Mouse (Mus musculus) MEL (cell line): ENCODE measurements at regions not wholly inside any gene's neighbourhood (a gene's known extent, or its start where the extent isn't known, plus 50 kb on each side); places are given as distances from the start of the nearest gene placed in this dataset.

Experiments
- DNase-seq: peaks from one replicate; pipeline ENCODE4 v3.0.0; 2011; ENCODE audit warnings: low read depth, low spot score
- H3K27ac ChIP-seq: 2 replicates; pipeline ENCODE4 v1.5.1; 2012; ENCODE audit warnings: low read depth, mild to moderate bottlenecking, control low read depth, low read length, moderate library complexity; ENCODE audit not compliant: control insufficient read depth
- H3K27me3 ChIP-seq, 2 experiments: fragments of 150-350 bp in 1 of 2; sonication (generic) in 1 of 2; 2 replicates each; pipeline ENCODE4 v1.6.1; 2012; ENCODE audit warnings: low read length in 2 of 2, mild to moderate bottlenecking in 2 of 2, improper control_type of control experiment in 1 of 2, moderate library complexity in 1 of 2; ENCODE audit not compliant: insufficient read depth in 2 of 2, control insufficient read depth in 1 of 2
- H3K36me3 ChIP-seq, 2 experiments: 2 replicates each; pipeline ENCODE4 v1.6.1; 2012 to 2014; ENCODE audit warnings: low read length in 2 of 2, improper control_type of control experiment in 1 of 2, inconsistent platforms in 1 of 2, mild to moderate bottlenecking in 1 of 2; ENCODE audit not compliant: insufficient read depth in 2 of 2, control insufficient read depth in 1 of 2
- H3K4me1 ChIP-seq, 2 experiments: fragments of 150-350 bp in 1 of 2; sonication (generic) in 1 of 2; 2 replicates each; pipeline ENCODE4 v1.6.1; 2012; ENCODE audit warnings: low read length in 2 of 2, improper control_type of control experiment in 1 of 2, mild to moderate bottlenecking in 1 of 2; ENCODE audit not compliant: insufficient read depth in 2 of 2, control insufficient read depth in 1 of 2
- H3K4me3 ChIP-seq, 2 experiments: fragments of 150-350 bp in 1 of 2; sonication (generic) in 1 of 2; 2 replicates each; pipeline ENCODE4 v1.5.1; 2012; ENCODE audit warnings: low read depth in 2 of 2, low read length in 2 of 2, mild to moderate bottlenecking in 2 of 2, moderate library complexity in 2 of 2, control low read depth in 1 of 2, improper control_type of control experiment in 1 of 2; ENCODE audit not compliant: control insufficient read depth in 1 of 2, insufficient read depth in 1 of 2
- H3K79me2 ChIP-seq: 2 replicates; pipeline ENCODE4 v1.6.1; 2012; ENCODE audit warnings: mild to moderate bottlenecking, low read length, moderate library complexity; ENCODE audit not compliant: control insufficient read depth, poor library complexity, insufficient read depth
- H3K9ac ChIP-seq: 2 replicates; pipeline ENCODE4 v1.6.1; 2012; ENCODE audit warnings: low read depth, mild to moderate bottlenecking, control low read depth, low read length, moderate library complexity; ENCODE audit not compliant: control insufficient read depth, poor library complexity, severe bottlenecking
- H3K9me3 ChIP-seq: fragments of 150-350 bp; sonication (generic); replicated peaks from 2 replicates; pipeline ENCODE4 v1.6.1; 2012; ENCODE audit warnings: mild to moderate bottlenecking, low read length, improper control_type of control experiment, moderate library complexity; ENCODE audit not compliant: insufficient read depth
- BHLHE40 ChIP-seq: IDR thresholded peaks from 2 replicates; pipeline ENCODE4 v1.6.1; 2012; ENCODE audit warnings: low read depth, mild to moderate bottlenecking, inconsistent platforms, low read length, improper control_type of control experiment, borderline replicate concordance
- CHD2 ChIP-seq: IDR thresholded peaks from 2 replicates; pipeline ENCODE4 v1.6.1; 2011; ENCODE audit warnings: low read length, improper control_type of control experiment
- ELF1 ChIP-seq: IDR thresholded peaks from 2 replicates; pipeline ENCODE4 v1.6.1; 2014; ENCODE audit warnings: low read depth, mild to moderate bottlenecking, inconsistent platforms, low read length, improper control_type of control experiment, moderate library complexity
- EP300 ChIP-seq, 2 experiments: IDR thresholded peaks; 2 replicates each; pipeline ENCODE4 v1.6.1; 2011; ENCODE audit warnings: improper control_type of control experiment in 2 of 2, low read length in 2 of 2, low read depth in 1 of 2, mild to moderate bottlenecking in 1 of 2
- ETS1 ChIP-seq: IDR thresholded peaks from 2 replicates; pipeline ENCODE4 v1.6.1; 2012; ENCODE audit warnings: low read depth, mild to moderate bottlenecking, inconsistent platforms, low read length, improper control_type of control experiment, moderate library complexity
- HCFC1 ChIP-seq: IDR thresholded peaks from 2 replicates; pipeline ENCODE4 v1.6.1; 2012; ENCODE audit warnings: low read depth, mild to moderate bottlenecking, inconsistent platforms, low read length, improper control_type of control experiment, moderate library complexity
- MAX ChIP-seq: IDR thresholded peaks from 2 replicates; pipeline ENCODE4 v1.6.1; 2011; ENCODE audit warnings: low read length, improper control_type of control experiment
- MXI1 ChIP-seq: IDR thresholded peaks from 2 replicates; pipeline ENCODE4 v1.6.1; 2011; ENCODE audit warnings: mild to moderate bottlenecking, low read depth, low read length, improper control_type of control experiment
- MYC ChIP-seq: IDR thresholded peaks from 2 replicates; pipeline ENCODE4 v1.6.1; 2011; ENCODE audit warnings: low read depth, mild to moderate bottlenecking, low read length, improper control_type of control experiment, moderate library complexity
- NELFE ChIP-seq: IDR thresholded peaks from 2 replicates; pipeline ENCODE4 v1.6.1; 2011; ENCODE audit warnings: low read depth, low read length, improper control_type of control experiment
- NRF1 ChIP-seq: IDR thresholded peaks from 2 replicates; pipeline ENCODE4 v1.6.1; 2014; ENCODE audit warnings: low read depth, mild to moderate bottlenecking, inconsistent platforms, low read length, improper control_type of control experiment, moderate library complexity; ENCODE audit not compliant: poor library complexity, insufficient read depth, severe bottlenecking
- POLR2AphosphoS2 ChIP-seq: IDR thresholded peaks from 2 replicates; pipeline ENCODE4 v1.6.1; 2011; ENCODE audit warnings: low read length, improper control_type of control experiment
- POLR2AphosphoS5 ChIP-seq: IDR thresholded peaks from 2 replicates; pipeline ENCODE4 v1.6.1; 2012; ENCODE audit warnings: low read depth, borderline replicate concordance, mild to moderate bottlenecking, inconsistent platforms, low read length, moderate library complexity, mixed read lengths
- RCOR1 ChIP-seq: IDR thresholded peaks from 2 replicates; pipeline ENCODE4 v1.6.1; 2012; ENCODE audit warnings: low read depth, mild to moderate bottlenecking, inconsistent platforms, low read length, improper control_type of control experiment
- SIN3A ChIP-seq: IDR thresholded peaks from 2 replicates; pipeline ENCODE4 v1.6.1; 2012; ENCODE audit warnings: low read length, improper control_type of control experiment, inconsistent platforms
- SMC3 ChIP-seq: IDR thresholded peaks from 2 replicates; pipeline ENCODE4 v1.6.1; 2011; ENCODE audit warnings: low read depth, low read length, improper control_type of control experiment
- TAL1 ChIP-seq: IDR thresholded peaks from 2 replicates; pipeline ENCODE4 v1.6.1; 2012; ENCODE audit warnings: mild to moderate bottlenecking, inconsistent platforms, low read length, moderate library complexity, mixed read lengths
- TBP ChIP-seq: IDR thresholded peaks from 2 replicates; pipeline ENCODE4 v1.8.0; 2011; ENCODE audit warnings: low read depth, low read length, improper control_type of control experiment
- USF1 ChIP-seq: IDR thresholded peaks from 2 replicates; pipeline ENCODE4 v1.6.1; 2014; ENCODE audit warnings: low read depth, mild to moderate bottlenecking, inconsistent platforms, low read length, improper control_type of control experiment, moderate library complexity
- USF2 ChIP-seq, 2 experiments: IDR thresholded peaks; 2 replicates each; pipeline ENCODE4 v1.6.1; 2011 to 2012; ENCODE audit warnings: improper control_type of control experiment in 2 of 2, low read length in 2 of 2, borderline replicate concordance in 1 of 2, inconsistent platforms in 1 of 2, low read depth in 1 of 2, mild to moderate bottlenecking in 1 of 2; ENCODE audit not compliant: insufficient read depth in 1 of 2
- ZC3H11A ChIP-seq: IDR thresholded peaks from 2 replicates; pipeline ENCODE4 v1.6.1; 2012; ENCODE audit warnings: low read depth, mild to moderate bottlenecking, inconsistent platforms, low read length, improper control_type of control experiment
- ZKSCAN1 ChIP-seq: IDR thresholded peaks from 2 replicates; pipeline ENCODE4 v1.6.1; 2012; ENCODE audit warnings: low read depth, mild to moderate bottlenecking, inconsistent platforms, low read length, improper control_type of control experiment, moderate library complexity
- ZNF384 ChIP-seq: IDR thresholded peaks from 2 replicates; pipeline ENCODE4 v1.6.1; 2012; ENCODE audit warnings: low read depth, mild to moderate bottlenecking, inconsistent platforms, low read length, improper control_type of control experiment

GRCm38 (mm10) chr9:122642913-122643312, 104.2 kb upstream of the Topaz1 start:
- H3K9me3 ChIP-seq = no peaks in the 10 kb centered on the region
- DNase-seq = no peak
- no peak overlapping the region for H3K27ac ChIP-seq
- H3K27me3 ChIP-seq = no peaks in the 10 kb centered on the region
- H3K4me3 ChIP-seq = no peak overlapping the region
- H3K4me1 ChIP-seq = no peaks in the 10 kb centered on the region
- no peaks in the 10 kb centered on the region for H3K36me3 ChIP-seq
- TF ChIP-seq ELF1 (no peak), BHLHE40 (no peak), EP300 (IDR thresholded peaks at IDR 0.05; ENCODE audit: low read depth in 1 of 2, low read length in 2 of 2) (no peak), USF1 (no peak), SIN3A (no peak), USF2 (IDR thresholded peaks at IDR 0.05; ENCODE audit: borderline replicate concordance in 1 of 2, insufficient read depth in 1 of 2, low read depth in 1 of 2, low read length in 2 of 2) (no peak), ETS1 (no peak), SMC3 (no peak), HCFC1 (no peak)
- H3K79me2 ChIP-seq = no peaks in the 10 kb centered on the region
- H3K9ac ChIP-seq = no peak overlapping the region

GRCm38 (mm10) chr9:122645569-122645968, 101.6 kb upstream of the Topaz1 start:
- H3K27me3 ChIP-seq = no peaks in the 10 kb centered on the region
- H3K4me1 ChIP-seq = no peaks in the 10 kb centered on the region
- no peak overlapping the region for H3K27ac ChIP-seq
- TF ChIP-seq MYC (no peak), RCOR1 (no peak), BHLHE40 (no peak), MXI1 (no peak), ZC3H11A (no peak), POLR2AphosphoS2 (no peak), MAX (no peak), ZNF384 (no peak), USF2 (IDR thresholded peaks at IDR 0.05; ENCODE audit: borderline replicate concordance in 1 of 2, insufficient read depth in 1 of 2, low read depth in 1 of 2, low read length in 2 of 2) (no peak), TBP (no peak), ETS1 (no peak), NELFE (no peak), TAL1 (no peak), CHD2 (no peak), ZKSCAN1 (no peak), NRF1 (no peak), POLR2AphosphoS5 (no peak)
- no peaks in the 10 kb centered on the region for H3K79me2 ChIP-seq
- no peak overlapping the region for H3K9ac ChIP-seq
- no peaks in the 10 kb centered on the region for H3K36me3 ChIP-seq
- no peak overlapping the region for H3K4me3 ChIP-seq
- H3K9me3 ChIP-seq = no peaks in the 10 kb centered on the region
- DNase-seq = no peak
